Mouse (Mus musculus): ENCODE data around the gene Gm13693. TPM values are rescaled to one million over a fixed set of nuclear protein-coding genes. Genes with fewer than 3 reads are reported as not detected.
"Not testable (repeated sequence)": the region's sequence is repeated elsewhere in the genome, so short reads cannot be mapped to it uniquely, and the experiment has no call there.

The Gm13693 gene
- polyA plus RNA-seq, 1 experiment from 2014 or later: not detected

DNA sequence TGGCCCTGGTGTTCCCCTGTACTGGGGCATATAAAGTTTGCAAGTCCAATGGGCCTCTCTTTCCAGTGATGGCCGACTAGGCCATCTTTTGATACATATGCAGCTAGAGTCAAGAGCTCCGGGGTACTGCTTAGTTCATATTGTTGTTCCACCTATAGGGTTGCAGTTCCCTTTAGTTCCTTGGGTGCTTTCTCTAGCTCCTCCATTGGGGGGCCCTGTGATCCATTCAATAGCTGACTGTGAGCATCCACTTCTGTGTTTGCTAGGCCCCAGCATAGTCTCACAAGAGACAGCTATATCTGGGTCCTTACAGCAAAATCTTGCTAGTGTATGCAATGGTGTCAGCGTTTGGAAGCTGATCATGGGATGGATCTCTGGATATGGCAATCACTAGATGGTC, 33.2 kb downstream of the Gm13693 start:
- WGBS: 60% methylated on average over 1 of the region's 3 CpGs
- not testable (repeated sequence) for H3K4me2 ChIP-seq (replicated peaks)

DNA sequence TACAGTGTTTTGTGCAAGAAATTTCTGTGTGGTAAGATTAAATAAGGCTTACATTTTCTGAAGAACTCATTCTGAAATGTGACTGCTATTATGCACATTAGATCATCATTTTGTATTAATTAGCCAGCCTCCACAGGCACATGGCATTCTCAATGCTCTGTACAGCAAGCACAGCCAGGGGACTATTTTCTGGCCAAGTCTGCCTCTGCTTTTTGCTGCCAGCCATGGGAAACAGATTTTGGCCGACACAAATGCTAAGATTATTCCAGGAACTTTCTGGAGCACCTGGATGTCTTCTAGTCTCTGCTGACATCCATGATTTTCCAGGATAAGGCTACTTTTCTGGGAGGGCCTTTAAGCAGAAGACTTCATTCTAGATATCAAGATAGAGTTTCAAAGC, 47.6 kb downstream of the Gm13693 start:
- Histone ChIP-seq H3K4me1 (replicated peaks) (no peaks in the 10 kb centered on the region), H3K9me3 (no peaks in the 10 kb centered on the region), H3K4me3 (replicated peaks) (no peak overlapping the region), H3K9ac (replicated peaks) (no peak overlapping the region), H3K4me2 (replicated peaks) (no peak overlapping the region), H3K27ac (no peak overlapping the region), H3K36me3 (no peaks in the 10 kb centered on the region), H3K27me3 (no peaks in the 10 kb centered on the region)
- no peak for ATAC-seq
- WGBS: 71% methylated on average over 1 of the region's 1 CpGs

More for the DNA sequence above, 33.2 kb downstream of the Gm13693 start:
- H3K9me3 ChIP-seq; H3K36me3 ChIP-seq; H3K4me1 ChIP-seq (replicated peaks); H3K9ac ChIP-seq (replicated peaks); H3K27ac ChIP-seq; ATAC-seq; H3K4me3 ChIP-seq (replicated peaks); H3K27me3 ChIP-seq: not testable (repeated sequence)

DNA sequence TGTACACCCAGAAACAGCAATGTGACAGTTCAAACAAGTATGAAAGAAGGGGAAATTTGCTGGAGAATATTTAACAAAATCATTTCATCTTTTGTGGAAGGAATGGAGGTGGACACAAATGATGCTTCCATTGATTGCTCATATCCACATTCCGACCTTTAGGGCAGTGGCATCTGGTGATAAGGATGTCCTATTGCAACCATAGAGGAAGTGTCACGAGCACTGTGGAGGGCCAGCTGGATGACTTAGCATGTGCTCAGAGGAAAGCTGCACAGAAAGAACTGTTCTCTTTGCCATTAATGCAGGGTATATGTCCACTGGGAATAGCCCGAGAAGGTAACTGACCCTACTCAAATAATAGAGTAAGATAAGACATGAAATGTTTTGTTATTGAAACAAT, 48.5 kb downstream of the Gm13693 start:
- H3K4me3 ChIP-seq (replicated peaks): no peak overlapping the region
- H3K27ac ChIP-seq: no peak overlapping the region

More for the DNA sequence above, 48.5 kb downstream of the Gm13693 start:
- no peaks in the 10 kb centered on the region for H3K36me3 ChIP-seq
- no peaks in the 10 kb centered on the region for H3K4me1 ChIP-seq (replicated peaks)
- no peaks in the 10 kb centered on the region for H3K27me3 ChIP-seq
- no peaks in the 10 kb centered on the region for H3K9me3 ChIP-seq
- no peak for ATAC-seq
- no peak overlapping the region for H3K4me2 ChIP-seq (replicated peaks)
- no peak overlapping the region for H3K9ac ChIP-seq (replicated peaks)
- 90% methylated on average over 3 of the region's 3 CpGs for WGBS

Other genes starting within 250 kb of the Gm13693 start
- gene Itgav, start 237.1 kb upstream of the Gm13693 start, polyA plus RNA-seq (2015; fragmentation: Nextera tagmentation; extraction: Ambion mirVana): 19.7 and 23.0 TPM in 2 replicates
- 69.2 and 69.4 TPM in 2 replicates for gene Fam171b, start 148.9 kb upstream of the Gm13693 start, polyA plus RNA-seq (2015; fragmentation: Nextera tagmentation; extraction: Ambion mirVana)
- not detected in 2 replicates for gene Zswim2, start 20.3 kb upstream of the Gm13693 start, polyA plus RNA-seq (2015; fragmentation: Nextera tagmentation; extraction: Ambion mirVana)
- gene Gm13698, start 5.8 kb upstream of the Gm13693 start, polyA plus RNA-seq (2015; fragmentation: Nextera tagmentation; extraction: Ambion mirVana): not detected in 2 replicates
- not detected in 2 replicates for gene Gm13695, start 5.8 kb downstream of the Gm13693 start, polyA plus RNA-seq (2015; fragmentation: Nextera tagmentation; extraction: Ambion mirVana)
- gene Gm13696, start 11.6 kb downstream of the Gm13693 start, polyA plus RNA-seq (2015; fragmentation: Nextera tagmentation; extraction: Ambion mirVana): not detected in 2 replicates
- gene Gm13694, start 17.4 kb downstream of the Gm13693 start, polyA plus RNA-seq (2015; fragmentation: Nextera tagmentation; extraction: Ambion mirVana): not detected in 2 replicates
- gene Gm13697, start 23.2 kb downstream of the Gm13693 start, polyA plus RNA-seq (2015; fragmentation: Nextera tagmentation; extraction: Ambion mirVana): not detected in 2 replicates
- gene Gm13691, start 29.1 kb downstream of the Gm13693 start, polyA plus RNA-seq (2015; fragmentation: Nextera tagmentation; extraction: Ambion mirVana): not detected in 2 replicates

Measured in midbrain, embryonic 13.5 days (tissue).